Mouse (Mus musculus) B cell, adult 62 days (primary cell): ENCODE data around the gene Fkbp9. TPM values are rescaled to one million over a fixed set of nuclear protein-coding genes. Genes with fewer than 3 reads are reported as not detected.

Experiments
- total RNA-seq: library from RNA; stranded (reverse); gene quantifications from 4 replicates; pipeline ENCODE4 v1.2.4, GENCODE M21; 2023

The Fkbp9 gene
- total RNA-seq = 0.18 to 0.30 TPM in 2 of 4 replicates, not detected in the others

DNA sequence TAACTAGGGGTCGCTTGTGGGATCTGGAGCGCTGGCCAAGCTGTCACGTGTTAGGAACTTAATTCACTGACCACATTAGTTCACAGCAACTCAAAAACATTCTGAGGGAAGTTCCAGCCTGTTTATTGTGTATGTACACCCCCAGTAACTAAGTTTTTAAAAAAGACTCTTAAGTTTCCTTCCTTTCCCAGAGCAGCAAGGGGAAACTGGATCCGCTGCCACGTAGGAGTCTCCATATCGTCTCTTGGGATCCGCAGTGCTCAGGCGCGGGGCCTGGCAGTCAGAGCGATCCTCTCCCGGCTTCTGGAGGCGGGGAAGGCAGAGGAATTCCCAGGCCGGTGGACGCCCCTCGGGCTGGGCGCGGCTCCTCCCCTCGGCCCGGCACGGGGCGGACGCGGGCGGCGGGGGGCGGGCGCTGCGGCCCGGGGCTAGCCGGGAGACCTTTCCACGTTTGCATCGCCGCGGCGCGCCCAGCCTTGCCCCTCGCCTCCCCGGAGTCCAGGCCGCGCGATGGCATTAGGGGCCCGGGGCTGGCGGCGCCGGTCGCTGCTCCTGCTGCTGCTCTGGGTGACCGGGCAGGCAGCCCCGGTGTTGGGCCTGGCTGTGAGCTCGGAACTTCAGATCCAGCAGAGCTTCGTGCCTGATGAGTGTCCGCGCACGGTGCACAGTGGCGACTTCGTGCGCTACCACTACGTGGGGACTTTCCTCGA lies at the start of gene Fkbp9:
Fkbp9 (plus strand) TSS at position 363 of the 710 bp plus-strand sequence.

DNA sequence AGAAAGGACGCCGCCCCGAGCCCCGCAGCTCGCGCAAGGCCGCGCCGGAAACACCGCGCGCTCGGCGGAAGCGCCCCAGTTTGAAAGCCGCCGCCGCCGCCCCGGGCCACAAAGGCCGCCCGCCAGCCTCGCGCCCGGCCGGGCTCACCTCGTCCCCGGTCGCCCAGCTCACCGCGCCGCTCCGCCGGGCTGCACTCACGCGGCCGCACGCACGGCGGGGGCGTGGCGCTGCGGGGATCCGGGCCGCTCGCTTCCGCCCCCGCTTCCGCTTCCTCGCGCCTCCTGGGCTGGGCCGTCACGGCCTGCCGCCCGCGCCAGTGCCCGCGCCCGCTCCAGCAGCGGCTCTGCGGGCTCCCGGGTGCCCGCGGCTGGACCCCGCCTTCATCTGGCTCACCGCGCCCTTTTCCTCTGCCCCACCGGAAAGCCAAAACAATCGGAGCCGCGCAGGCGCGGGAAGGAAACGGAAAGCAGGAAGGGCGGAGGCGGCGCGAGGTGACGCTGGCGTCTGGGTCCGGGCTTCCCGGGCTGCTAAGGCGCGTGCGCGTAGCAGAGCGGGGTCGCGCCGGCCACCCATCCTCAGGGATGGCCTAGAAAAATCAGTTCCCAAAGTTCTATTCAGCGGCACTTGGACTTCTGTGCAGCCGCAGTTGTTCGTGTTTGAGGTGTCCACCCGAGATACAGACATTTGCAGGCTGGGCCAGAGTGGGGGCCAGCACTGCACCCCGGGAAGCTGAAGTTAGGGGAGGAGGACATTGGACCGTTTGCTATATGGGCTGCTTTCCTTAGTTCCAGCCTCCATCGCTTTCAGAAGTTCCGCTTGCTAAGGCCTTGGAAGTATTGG lies 34.3 kb upstream of the Fkbp9 start, which contains the start of gene Kbtbd2:
Kbtbd2 (minus strand) TSS at position 503 of the 841 bp plus-strand sequence.

DNA sequence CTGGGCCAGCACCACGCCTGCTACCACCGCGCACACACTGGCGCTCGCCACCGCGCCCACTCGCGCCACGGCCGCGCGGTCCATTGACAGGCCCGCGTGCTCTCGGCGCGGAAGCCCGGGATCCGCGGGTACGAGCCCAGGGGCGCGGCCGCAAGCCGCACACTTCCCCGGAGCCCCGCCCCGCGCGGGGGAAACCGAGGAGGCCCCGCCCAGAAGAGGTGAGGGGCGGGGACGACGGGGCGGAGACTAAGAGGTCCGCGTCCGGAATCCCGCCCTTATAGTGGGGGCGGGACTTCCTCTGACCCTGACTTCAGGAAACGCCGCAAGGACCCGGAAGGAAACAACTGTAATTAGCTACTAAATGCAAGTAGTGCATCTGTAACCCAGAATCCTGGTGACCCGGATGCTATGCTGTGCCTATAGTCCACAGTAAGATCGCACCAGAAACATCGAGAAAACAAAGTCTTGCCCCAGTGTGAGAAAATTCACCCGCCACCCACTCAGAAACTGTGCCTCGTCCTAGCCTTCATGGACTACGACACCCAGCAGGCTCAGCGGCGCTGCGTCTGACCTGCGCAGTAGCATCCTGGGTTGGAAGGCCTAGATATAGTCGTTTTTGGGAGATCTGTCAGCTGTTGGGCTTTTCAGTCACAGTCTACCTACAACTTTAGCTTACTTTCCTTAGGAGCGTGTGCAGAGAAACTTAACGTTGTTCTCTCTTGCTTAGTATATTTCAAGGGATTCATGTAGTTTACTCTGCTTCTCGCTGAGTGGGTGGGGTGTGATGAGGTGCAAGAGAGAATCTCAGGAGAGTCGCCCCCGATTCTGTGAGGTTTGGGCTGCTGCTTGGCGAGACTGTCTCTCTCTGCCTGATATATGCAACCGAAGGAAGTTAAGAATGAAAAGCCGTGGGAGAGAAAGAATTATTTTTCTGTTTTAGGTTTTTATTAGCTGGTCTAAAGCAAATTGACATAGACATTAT lies 92.2 kb downstream of the Fkbp9 start, which contains the start of the genes Nt5c3 and Vmn1r4:
Nt5c3 (minus strand) TSS at position 207 of the 982 bp plus-strand sequence.
Vmn1r4 (plus strand) TSS at position 290 of the 982 bp plus-strand sequence.

Other genes starting within 250 kb of the Fkbp9 start
- 32.7 to 43.4 TPM (median 42.7 TPM) in 4 replicates for gene Lsm5, start 127.3 kb upstream of the Fkbp9 start, total RNA-seq
- 128 to 144 TPM (median 135 TPM) in 4 replicates for gene Avl9, start 117.2 kb upstream of the Fkbp9 start, total RNA-seq
- gene Kbtbd2, start 34.2 kb upstream of the Fkbp9 start, total RNA-seq = 64.4 to 70.3 TPM (median 65.5 TPM) in 4 replicates
- gene Nt5c3, start 91.9 kb downstream of the Fkbp9 start, total RNA-seq = 53.1 to 65.3 TPM (median 58.3 TPM) in 4 replicates
- gene Vmn1r4, start 92.0 kb downstream of the Fkbp9 start, total RNA-seq = 0.36 TPM in 1 of 4 replicates, not detected in the others
- not detected in 4 replicates for gene Vmn1r5, start 138.2 kb downstream of the Fkbp9 start, total RNA-seq
- not detected in 4 replicates for gene Vmn1r6, start 165.2 kb downstream of the Fkbp9 start, total RNA-seq
- not detected in 4 replicates for gene Vmn1r7, start 193.3 kb downstream of the Fkbp9 start, total RNA-seq
- not detected in 4 replicates for gene Vmn1r8, start 200.2 kb downstream of the Fkbp9 start, total RNA-seq
- gene Vmn1r9, start 234.7 kb downstream of the Fkbp9 start, total RNA-seq = not detected in 4 replicates